13 mouse cellular contexts compared by ENCODE assay signal in genomic region chr5:146926673-146927072, GRCm38 (mm10).
"Had no signal": no experiment of that assay in that cellular context is flagged by ENCODE, and none has a peak within 500 bp of the region (broad histone marks: within the 10 kb centered on the region; RNA-seq: fewer than 3 reads in every experiment).

No protein-coding gene starts in this region.

- H3K4me2 ChIP-seq: lung, embryonic 14.5 days; midbrain, embryonic 11.5 days; midbrain, embryonic 13.5 days; midbrain, embryonic 15.5 days; neural tube, embryonic 12.5 days; stomach, embryonic 15.5 days had no signal

- DNase-seq: lung, adult 18-20 months; lung, embryonic 14.5 days; lung, postnatal 10 days; lung, postnatal 4 days; right cerebral cortex, postnatal 14 days; thymus, adult 2 months; thymus, postnatal 25 days had no signal

- ATAC-seq: midbrain, embryonic 13.5 days; midbrain, embryonic 15.5 days had no signal

- H3K27me3 ChIP-seq: midbrain, embryonic 15.5 days; neural tube, embryonic 12.5 days; stomach, embryonic 15.5 days had no signal

- H3K9ac ChIP-seq: lung, embryonic 14.5 days; midbrain, embryonic 13.5 days; midbrain, embryonic 15.5 days; neural tube, embryonic 12.5 days; stomach, embryonic 15.5 days had no signal

- H3K36me3 ChIP-seq: midbrain, embryonic 13.5 days; midbrain, embryonic 15.5 days; neural tube, embryonic 12.5 days; stomach, embryonic 15.5 days had no signal

- H3K9me3 ChIP-seq: midbrain, embryonic 13.5 days; midbrain, embryonic 15.5 days; neural tube, embryonic 12.5 days; stomach, embryonic 15.5 days had no signal

- H3K4me3 ChIP-seq: midbrain, embryonic 13.5 days; midbrain, embryonic 15.5 days; neural tube, embryonic 12.5 days; stomach, embryonic 15.5 days had no signal

- H3K27ac ChIP-seq: midbrain, embryonic 13.5 days; midbrain, embryonic 15.5 days; neural tube, embryonic 12.5 days; stomach, embryonic 15.5 days; stomach, postnatal 0 days had no signal

- H3K4me1 ChIP-seq: midbrain, embryonic 13.5 days; midbrain, embryonic 15.5 days; neural tube, embryonic 12.5 days; stomach, embryonic 15.5 days had no signal
